ENCODE assay signal across 8 mouse cellular contexts in the genomic region with DNA sequence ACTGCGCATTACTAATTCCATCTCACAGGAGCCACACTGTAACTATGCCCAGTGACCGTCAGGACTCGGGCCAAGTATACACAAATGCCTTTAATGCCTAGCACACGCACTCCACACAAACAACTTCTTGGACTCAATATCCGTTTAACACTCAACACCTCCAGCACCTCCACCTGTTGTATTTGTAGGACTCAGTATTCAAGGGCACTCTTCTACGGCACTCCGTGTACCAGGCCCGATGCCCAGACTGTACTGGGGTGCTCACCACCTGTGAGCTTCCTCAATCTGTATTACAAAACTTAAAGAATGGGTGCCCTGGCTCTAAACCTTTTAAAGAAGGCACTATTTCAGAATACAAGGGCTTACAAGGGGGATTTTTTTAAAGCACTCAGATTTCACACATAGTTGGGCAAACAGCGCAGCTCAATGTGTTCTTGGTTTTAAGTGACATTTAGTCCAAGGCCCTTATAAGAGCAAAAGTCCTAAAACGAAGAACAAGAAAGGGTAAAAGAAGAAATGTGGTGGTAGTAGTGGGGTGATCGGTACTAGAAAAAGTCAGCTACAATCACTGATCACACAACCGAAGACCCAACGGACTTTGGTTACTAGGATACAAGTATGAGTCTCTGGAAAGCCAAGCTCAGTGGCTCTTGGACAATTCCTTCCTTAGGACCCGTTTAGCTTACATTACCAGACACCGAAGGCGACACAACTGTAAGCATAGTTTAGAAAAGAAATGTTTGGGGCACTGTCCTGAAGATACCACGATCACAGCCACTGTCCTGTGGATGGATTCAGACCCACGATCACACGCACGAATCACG. TPM values are rescaled to one million over a fixed set of nuclear protein-coding genes. Genes with fewer than 3 reads are reported as not detected.
DNase-seq lines count a peak whose midpoint lies in the region; ATAC-seq and TF ChIP-seq lines count a peak whose summit lies in the region.

No protein-coding gene starts in this region.

- H3K4me2 ChIP-seq in heart, embryonic 16.5 days (ENCODE audit: low read depth, low read length), result peak overlapping the region; percentile 76
- peak overlapping the region; percentile 74 for H3K4me2 ChIP-seq in liver, embryonic 12.5 days
- H3K4me2 ChIP-seq in neural tube, embryonic 15.5 days, result peak overlapping the region; percentile 64

- no peak for ATAC-seq in heart, embryonic 16.5 days (replicated peaks; ENCODE audit: extremely low read depth, insufficient read depth, low FRiP score)
- no peak for ATAC-seq in liver, embryonic 12.5 days
- ATAC-seq in neural tube, embryonic 15.5 days (ENCODE audit: low FRiP score), result peak; percentile 0; the same call in 1 of the 2 replicates

- peak overlapping the region; percentile 100 for H3K27ac ChIP-seq in gastrocnemius, adult 2 months
- peak overlapping the region; percentile 95 for H3K27ac ChIP-seq in heart, embryonic 16.5 days (ENCODE audit: low read length)
- peak overlapping the region; percentile 86 for H3K27ac ChIP-seq in liver, embryonic 12.5 days
- peak overlapping the region; percentile 94 for H3K27ac ChIP-seq in neural tube, embryonic 15.5 days (replicated peaks)

- H3K9ac ChIP-seq in heart, embryonic 16.5 days (ENCODE audit: low read length), result peak overlapping the region; percentile 87
- peak overlapping the region; percentile 96 for H3K9ac ChIP-seq in liver, embryonic 12.5 days
- peak overlapping the region; percentile 71 for H3K9ac ChIP-seq in neural tube, embryonic 15.5 days (replicated peaks)

- H3K36me3 ChIP-seq in heart, embryonic 16.5 days (ENCODE audit: control insufficient read depth, insufficient read depth), result peaks cover 25% of the 10 kb centered on the region
- H3K36me3 ChIP-seq in liver, embryonic 12.5 days, result peaks cover 45% of the 10 kb centered on the region
- H3K36me3 ChIP-seq in neural tube, embryonic 15.5 days, result peaks cover 27% of the 10 kb centered on the region

- H3K4me3 ChIP-seq in gastrocnemius, adult 2 months, result peak overlapping the region; percentile 78
- H3K4me3 ChIP-seq in heart, embryonic 16.5 days (ENCODE audit: low read length), result peak overlapping the region; percentile 85
- H3K4me3 ChIP-seq in liver, embryonic 12.5 days, result peak overlapping the region; percentile 86
- peak overlapping the region; percentile 88 for H3K4me3 ChIP-seq in neural tube, embryonic 15.5 days (replicated peaks)

- intact Hi-C loops in gastrocnemius, adult 2 months (cut with DNase I), result loop anchor here (2.0 kb wide), 1 partner anchor 283 kb away; no protein-coding TSS in a partner anchor
- intact Hi-C loops in gastrocnemius, postnatal 36 days (cut with DNase I), result loop anchor here (10.0 kb wide), 1 partner anchor 275 kb away; no protein-coding TSS in a partner anchor
- intact Hi-C loops in left cerebral cortex, postnatal 10 days (cut with DNase I), result loop anchor here (2.0 to 5.0 kb wide), 3 partner anchors 52 to 302 kb away; a partner anchor contains a TSS

- peaks cover 12% of the 10 kb centered on the region for H3K4me1 ChIP-seq in heart, embryonic 16.5 days (ENCODE audit: control insufficient read depth, insufficient read depth, low read length)
- H3K4me1 ChIP-seq in liver, embryonic 12.5 days, result peaks cover 33% of the 10 kb centered on the region
- H3K4me1 ChIP-seq in neural tube, embryonic 15.5 days, result peaks cover 28% of the 10 kb centered on the region

- no peak for TF ChIP-seq CTCF in gastrocnemius, adult 2 months (IDR thresholded peaks at IDR 0.05)

- 17% methylated on average over 21 of the region's 21 CpGs for WGBS in heart, embryonic 16.5 days
- WGBS in liver, embryonic 12.5 days (ENCODE audit: insufficient replicate concordance), result 30% methylated on average over 21 of the region's 21 CpGs
- WGBS in neural tube, embryonic 15.5 days, result 27% methylated on average over 21 of the region's 21 CpGs

- H3K27me3 ChIP-seq in heart, embryonic 16.5 days (ENCODE audit: control insufficient read depth, insufficient read depth, low read length), result no peaks in the 10 kb centered on the region
- no peaks in the 10 kb centered on the region for H3K27me3 ChIP-seq in liver, embryonic 12.5 days (replicated peaks)
- no peaks in the 10 kb centered on the region for H3K27me3 ChIP-seq in neural tube, embryonic 15.5 days (replicated peaks)

- H3K9me3 ChIP-seq in heart, embryonic 16.5 days (replicated peaks; ENCODE audit: control insufficient read depth, low read length), result no peaks in the 10 kb centered on the region
- H3K9me3 ChIP-seq in liver, embryonic 12.5 days (replicated peaks), result no peaks in the 10 kb centered on the region
- no peaks in the 10 kb centered on the region for H3K9me3 ChIP-seq in neural tube, embryonic 15.5 days (replicated peaks)

- DNase-seq in gastrocnemius, adult 2 months, result peak; percentile 38
- DNase-seq in gastrocnemius, postnatal 36 days, result no peak
- DNase-seq in c-Kit-negative CD71-positive TER-119-positive erythroid progenitor cells, embryonic 14.5 days (ENCODE audit: low read depth, low spot score), result peak; percentile 30
- DNase-seq in left cerebral cortex, postnatal 10 days (ENCODE audit: extremely low spot score in 1 of 2, low spot score in 2 of 2), result no peak
- DNase-seq in layer of hippocampus, postnatal 14 days (ENCODE audit: low spot score in 2 of 2), result no peak

RNA-seq across cellular contexts. Expression of a gene that starts 1.2 kb away (rescaled TPM):
- 10 to 100 TPM; 11.5 to 12.7 TPM for total RNA-seq in gastrocnemius, adult 2 months (2021)
- total RNA-seq in gastrocnemius, postnatal 36 days (2021), result 10 to 100 TPM in 1 of 2 experiments, 1 to 10 TPM in 1; 9.5 to 11.0 TPM
- polyA plus RNA-seq in heart, embryonic 16.5 days (2015; fragmentation: Nextera tagmentation; extraction: Ambion mirVana), result 19.2 and 19.4 TPM in 2 replicates
- polyA plus RNA-seq in liver, embryonic 12.5 days (2016; fragmentation: Nextera tagmentation; extraction: Ambion mirVana), result 31.6 and 33.4 TPM in 2 replicates
- 27.2 and 27.5 TPM in 2 replicates for polyA plus RNA-seq in neural tube, embryonic 15.5 days (2015; fragmentation: Nextera tagmentation; extraction: Ambion mirVana)
- total RNA-seq in left cerebral cortex, postnatal 10 days (2021), result 10 to 100 TPM; 38.1 to 44.9 TPM
- 10 to 100 TPM; 51.9 to 54.8 TPM for total RNA-seq in layer of hippocampus, postnatal 14 days (2021)

RNA-seq across cellular contexts. Expression of a gene that starts 51.7 kb away (rescaled TPM):
- not detected for total RNA-seq in gastrocnemius, adult 2 months (2021)
- total RNA-seq in gastrocnemius, postnatal 36 days (2021), result not detected
- not detected in 2 replicates for polyA plus RNA-seq in heart, embryonic 16.5 days (2015; fragmentation: Nextera tagmentation; extraction: Ambion mirVana)
- polyA plus RNA-seq in liver, embryonic 12.5 days (2016; fragmentation: Nextera tagmentation; extraction: Ambion mirVana), result not detected in 2 replicates
- polyA plus RNA-seq in neural tube, embryonic 15.5 days (2015; fragmentation: Nextera tagmentation; extraction: Ambion mirVana), result 1.0 and 1.1 TPM in 2 replicates
- 10 to 100 TPM; 12.8 to 12.9 TPM for total RNA-seq in left cerebral cortex, postnatal 10 days (2021)
- 1 to 10 TPM; 6.2 to 6.8 TPM for total RNA-seq in layer of hippocampus, postnatal 14 days (2021)

Comparison
In these comparisons a context has a peak if more than half of its experiments do, and no peak if none do; other contexts are left out.
1. DNase-seq: peak in gastrocnemius, adult 2 months (single experiment) and c-Kit-negative CD71-positive TER-119-positive erythroid progenitor cells, embryonic 14.5 days (single experiment); none in gastrocnemius, postnatal 36 days (0 of 2), left cerebral cortex, postnatal 10 days (0 of 2) and layer of hippocampus, postnatal 14 days (0 of 2).
2. RNA of a gene that starts 51.7 kb away (total RNA-seq): 12.8 to 12.9 TPM in left cerebral cortex, postnatal 10 days and 6.2 to 6.8 TPM in layer of hippocampus, postnatal 14 days; not detected in gastrocnemius, adult 2 months and not detected in gastrocnemius, postnatal 36 days; every median in the first group is over 4 times any median in the second.
3. Peak in every context shown above with its lines, with median percentiles within 50 percentile points of each other: H3K27ac ChIP-seq, H3K4me3 ChIP-seq, H3K4me2 ChIP-seq and H3K9ac ChIP-seq.